Comparison of ENCODE assay signal across 13 mouse cellular contexts in the genomic region with DNA sequence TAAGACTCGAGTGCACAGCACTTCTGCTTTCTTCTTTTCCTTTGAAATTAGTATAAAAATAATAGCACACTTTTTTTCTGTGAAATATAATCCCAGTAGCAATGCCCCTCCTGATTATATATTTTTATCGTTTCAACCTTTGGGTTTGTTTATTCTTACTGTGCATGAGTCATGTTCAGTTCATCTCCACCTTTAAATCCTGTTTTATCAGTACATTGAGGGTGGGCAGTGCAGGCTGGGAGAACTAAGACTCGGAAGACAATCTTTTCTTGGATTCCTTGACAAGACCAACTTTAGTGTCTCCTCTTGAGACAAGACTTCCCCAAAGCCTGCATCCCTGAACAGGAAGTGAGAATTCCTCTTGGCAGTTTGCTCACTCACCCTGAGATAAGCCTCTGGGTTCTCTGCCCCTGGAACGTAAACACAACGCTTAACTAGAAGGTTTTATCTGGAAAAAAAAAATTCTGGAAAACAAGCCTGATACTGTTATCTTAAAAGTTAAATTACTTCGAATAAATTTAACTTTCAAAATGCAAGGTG.
DNase-seq lines count a peak whose midpoint lies in the region; ATAC-seq and TF ChIP-seq lines count a peak whose summit lies in the region.
"Had no signal": no experiment of that assay in that cellular context is flagged by ENCODE, and none has a peak within 500 bp of the region (broad histone marks: within the 10 kb centered on the region; RNA-seq: fewer than 3 reads in every experiment).

No protein-coding gene starts in this region.

- H3K36me3 ChIP-seq in heart, embryonic 14.5 days (ENCODE audit: control insufficient read depth, insufficient read depth, low read length): no peaks in the 10 kb centered on the region
- no peaks in the 10 kb centered on the region for H3K36me3 ChIP-seq in intestine, postnatal 0 days (ENCODE audit: control insufficient read depth, insufficient read depth)
- H3K36me3 ChIP-seq: hindbrain, embryonic 15.5 days; neural tube, embryonic 13.5 days had no signal

- peak overlapping the region; percentile 44 for H3K4me2 ChIP-seq in heart, embryonic 14.5 days (ENCODE audit: low read length)
- H3K4me2 ChIP-seq in intestine, postnatal 0 days (replicated peaks; ENCODE audit: low read depth): peak overlapping the region; percentile 57
- H3K4me2 ChIP-seq: hindbrain, embryonic 15.5 days; neural tube, embryonic 13.5 days had no signal

- H3K27me3 ChIP-seq in heart, embryonic 14.5 days (ENCODE audit: control insufficient read depth, insufficient read depth, low read length): no peaks in the 10 kb centered on the region
- no peaks in the 10 kb centered on the region for H3K27me3 ChIP-seq in intestine, postnatal 0 days (replicated peaks; ENCODE audit: control insufficient read depth, insufficient read depth, low read length)
- H3K27me3 ChIP-seq: hindbrain, embryonic 15.5 days; neural tube, embryonic 13.5 days had no signal

- H3K4me3 ChIP-seq in heart, embryonic 14.5 days (ENCODE audit: control insufficient read depth in 1 of 2, insufficient read depth in 1 of 2, low read depth in 1 of 2, low read length in 2 of 2): no peak overlapping the region
- no peak overlapping the region for H3K4me3 ChIP-seq in intestine, postnatal 0 days (ENCODE audit: low read depth, low read length)
- H3K4me3 ChIP-seq: hindbrain, embryonic 15.5 days; layer of hippocampus, adult 2 months; neural tube, embryonic 13.5 days had no signal

- no peaks in the 10 kb centered on the region for H3K9me3 ChIP-seq in heart, embryonic 14.5 days (ENCODE audit: control insufficient read depth, low read length)
- no peaks in the 10 kb centered on the region for H3K9me3 ChIP-seq in intestine, postnatal 0 days (ENCODE audit: control insufficient read depth)
- H3K9me3 ChIP-seq: hindbrain, embryonic 15.5 days; neural tube, embryonic 13.5 days had no signal

- no peak overlapping the region for H3K27ac ChIP-seq in heart, embryonic 14.5 days (replicated peaks in 1 of 2; ENCODE audit: control insufficient read depth in 1 of 2, insufficient read depth in 1 of 2, low read depth in 2 of 2, low read length in 2 of 2)
- peak overlapping the region; percentile 31; the same call in 1 of the 2 replicates for H3K27ac ChIP-seq in intestine, postnatal 0 days (ENCODE audit: low read depth, low read length)
- H3K27ac ChIP-seq: hindbrain, embryonic 15.5 days; layer of hippocampus, adult 2 months; neural tube, embryonic 13.5 days had no signal

- no peak for ATAC-seq in heart, embryonic 14.5 days (ENCODE audit: insufficient number of reproducible peaks, insufficient read depth, low FRiP score, low read depth)
- ATAC-seq in intestine, postnatal 0 days: 0 out of 2 replicates have a peak, but pooled peaks have one; percentile 45
- ATAC-seq: CD4-positive, CD25-positive, alpha-beta regulatory T cell, adult 4 months had no signal

- TF ChIP-seq CTCF in intestine, postnatal 0 days (IDR thresholded peaks at IDR 0.05; ENCODE audit: low read depth): no peak

- no peak overlapping the region for H3K9ac ChIP-seq in heart, embryonic 14.5 days (ENCODE audit: low read length)
- H3K9ac ChIP-seq in intestine, postnatal 0 days (ENCODE audit: low read depth, low read length): no peak overlapping the region
- H3K9ac ChIP-seq: hindbrain, embryonic 15.5 days; neural tube, embryonic 13.5 days had no signal

- DNase-seq in heart, adult 8-10 months (ENCODE audit: low spot score): no peak
- DNase-seq in 3T3-L1 (ENCODE audit: low read depth, low spot score) (peak; percentile 33), ES-CJ7 (ENCODE audit: low read depth, low spot score) (peak; percentile 52)
- DNase-seq in spleen, adult 18-20 months: no peak
- DNase-seq in cerebellum, adult 18-20 months: no peak
- DNase-seq: cerebellum, adult 9-10 months; embryo, embryonic 11 days had no signal

- H3K4me1 ChIP-seq in heart, embryonic 14.5 days (ENCODE audit: control insufficient read depth in 2 of 2, insufficient read depth in 2 of 2, low read length in 2 of 2): peaks cover 0 to 2% of the 10 kb centered on the region in 2 experiments; a peak in 3 of 4 replicates
- no peaks in the 10 kb centered on the region; the same call in 1 of the 2 replicates for H3K4me1 ChIP-seq in intestine, postnatal 0 days (replicated peaks; ENCODE audit: control insufficient read depth, insufficient read depth, low read length)
- H3K4me1 ChIP-seq: hindbrain, embryonic 15.5 days; neural tube, embryonic 13.5 days had no signal

- 16% methylated on average over 6 of the region's 6 CpGs for WGBS in heart, embryonic 14.5 days
- WGBS in intestine, postnatal 0 days: 12% methylated on average over 6 of the region's 6 CpGs

Comparison
In these comparisons a context has a peak if more than half of its experiments do, and no peak if none do; other contexts are left out.
1. DNase-seq: peak in 3T3-L1 (single experiment) and ES-CJ7 (single experiment); none in heart, adult 8-10 months (single experiment), spleen, adult 18-20 months (0 of 2) and cerebellum, adult 18-20 months (0 of 2).